Mouse (Mus musculus): ENCODE measurements at regions not wholly inside any gene's neighbourhood (a gene's known extent, or its start where the extent isn't known, plus 50 kb on each side); places are given as distances from the start of the nearest gene placed in this dataset.

GRCm38 (mm10) chr10:9569277-9569676 lies 105.7 kb downstream of the Samd5 start:
- no peak for DNase-seq (ENCODE audit: low spot score)

DNA sequence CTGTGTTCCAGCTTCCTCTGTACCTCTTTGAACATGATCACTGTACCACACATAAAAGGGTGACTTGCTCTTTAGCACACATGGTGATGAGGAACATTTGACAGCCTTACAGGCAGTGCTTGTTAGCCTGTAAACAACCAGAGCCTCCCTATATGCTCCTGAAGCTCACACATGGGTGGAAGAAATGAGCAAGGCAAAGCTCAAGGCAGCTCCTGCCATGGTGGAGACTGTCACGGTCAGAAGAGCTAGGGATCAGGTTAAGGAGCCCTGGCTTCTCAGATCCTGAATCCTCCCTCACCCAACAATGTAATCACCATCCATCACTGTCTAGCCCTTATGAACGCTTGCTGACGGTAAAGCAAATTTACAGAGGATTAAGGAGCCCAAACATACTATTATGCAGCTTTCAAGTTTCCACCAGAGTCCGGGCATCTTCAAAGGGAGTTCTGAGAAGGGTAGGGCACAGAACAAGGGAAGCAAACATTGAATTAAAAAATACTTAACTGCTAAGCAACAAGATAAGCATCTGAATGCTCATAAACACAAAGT lies 117.4 kb downstream of the Samd5 start:
- peak; percentile 63 for DNase-seq (ENCODE audit: low spot score)

- no peak for DNase-seq (ENCODE audit: low spot score)
Observed at GRCm38 (mm10) chr10:9557092-9557491, 117.9 kb downstream of the Samd5 start.

DNA sequence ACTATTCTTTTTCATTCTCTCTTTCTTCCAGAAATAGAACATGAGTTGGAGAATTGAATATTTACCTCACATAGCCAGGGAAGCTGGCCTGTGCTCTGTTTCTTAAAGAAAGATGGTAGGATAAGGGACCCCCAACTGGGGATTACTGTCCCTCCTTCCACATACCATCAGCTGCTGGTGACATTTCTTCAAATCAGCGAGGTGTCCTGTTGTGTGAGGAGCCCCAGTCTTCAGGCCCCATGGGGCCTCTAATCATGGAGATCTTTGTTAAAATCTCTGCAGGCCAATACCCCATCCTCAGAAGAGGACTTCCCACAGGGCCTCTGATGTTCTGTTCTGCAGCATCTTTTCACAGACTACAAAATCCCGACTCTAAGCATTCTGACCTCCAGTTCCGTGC lies 121.1 kb downstream of the Samd5 start:
- DNase-seq (ENCODE audit: low spot score) = no peak

- no peak for DNase-seq (ENCODE audit: low spot score)
Observed at GRCm38 (mm10) chr10:9549913-9550709, 124.9 kb downstream of the Samd5 start.

GRCm38 (mm10) chr10:9545807-9546206 lies 129.2 kb downstream of the Samd5 start:
- DNase-seq (ENCODE audit: low spot score) = no peak

DNA sequence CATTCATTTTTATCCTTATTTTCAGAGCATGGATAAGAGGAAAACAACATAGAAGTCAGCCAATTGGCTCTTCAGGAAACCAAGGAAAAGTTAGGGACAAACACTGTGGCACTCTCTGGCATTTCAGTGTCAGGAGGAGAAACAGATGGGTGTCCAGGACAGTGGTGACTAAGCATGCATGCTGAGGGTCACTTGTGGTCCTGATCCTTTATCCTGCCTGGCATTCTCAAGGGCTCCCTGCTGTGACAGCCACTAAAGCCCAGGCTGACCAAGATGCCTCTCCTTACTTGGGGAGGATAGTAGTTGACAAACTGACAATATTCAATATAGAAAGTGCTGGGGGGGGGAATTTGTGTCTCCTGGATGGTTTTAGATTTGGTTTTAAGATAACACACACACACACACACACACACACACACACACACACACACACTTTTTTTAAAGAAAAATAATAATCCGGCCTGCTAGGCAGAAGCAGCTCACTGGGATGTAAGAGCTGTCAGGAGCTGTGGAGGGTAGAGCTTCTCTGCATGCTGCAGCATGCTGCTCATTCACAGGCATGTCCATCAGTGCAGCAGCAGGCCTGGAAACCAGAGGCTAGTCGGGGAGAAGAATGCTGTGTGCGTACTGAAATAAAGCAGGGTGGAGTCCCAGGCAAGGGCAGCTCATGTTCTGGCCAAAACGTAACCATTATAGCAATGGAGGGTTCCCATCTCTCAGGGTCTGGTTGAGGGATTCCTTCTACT lies 130.8 kb downstream of the Samd5 start:
- no peak for DNase-seq (ENCODE audit: low spot score)

DNA sequence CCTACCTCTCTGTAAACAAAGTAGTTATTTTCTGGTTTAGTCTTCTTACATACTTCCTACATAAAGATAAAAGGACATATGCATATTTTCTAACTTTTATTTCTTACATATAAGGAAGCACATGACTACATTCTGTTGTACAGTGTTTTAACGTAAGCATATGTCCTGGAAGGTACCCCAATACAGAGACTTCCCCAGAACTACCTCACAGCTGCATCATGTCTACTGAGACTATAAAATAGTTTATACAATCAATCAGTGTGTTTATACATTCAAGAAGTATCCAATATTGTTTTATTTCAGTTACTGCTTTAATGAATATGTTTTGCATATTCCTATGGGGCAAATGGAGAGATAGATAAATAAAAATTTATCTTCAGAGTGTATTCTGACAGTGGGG lies 133.4 kb downstream of the Samd5 start:
- no peak for DNase-seq (ENCODE audit: low spot score)

DNA sequence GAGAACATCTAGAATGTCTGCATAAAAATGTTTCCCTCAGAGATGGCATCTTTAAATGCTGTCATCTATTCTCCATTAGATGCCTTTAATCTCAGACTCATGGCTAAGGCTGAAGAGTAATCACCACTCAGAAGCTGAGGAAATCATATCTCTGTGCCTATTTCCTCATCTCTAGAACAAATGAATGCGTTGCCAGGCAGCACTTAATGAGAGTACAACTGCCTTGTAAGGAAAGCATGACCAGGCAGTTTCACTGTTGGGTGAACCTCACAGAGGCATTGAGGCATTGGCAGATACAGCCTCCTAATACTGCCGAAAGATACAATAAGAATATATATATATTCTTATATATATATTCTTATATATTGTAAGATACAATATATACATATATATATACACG lies 137.3 kb downstream of the Samd5 start:
- peak; percentile 84 for DNase-seq (ENCODE audit: low spot score)

- peak; percentile 38 for DNase-seq (ENCODE audit: low spot score)
Observed at GRCm38 (mm10) chr10:9534552-9534951, 140.5 kb downstream of the Samd5 start.

DNA sequence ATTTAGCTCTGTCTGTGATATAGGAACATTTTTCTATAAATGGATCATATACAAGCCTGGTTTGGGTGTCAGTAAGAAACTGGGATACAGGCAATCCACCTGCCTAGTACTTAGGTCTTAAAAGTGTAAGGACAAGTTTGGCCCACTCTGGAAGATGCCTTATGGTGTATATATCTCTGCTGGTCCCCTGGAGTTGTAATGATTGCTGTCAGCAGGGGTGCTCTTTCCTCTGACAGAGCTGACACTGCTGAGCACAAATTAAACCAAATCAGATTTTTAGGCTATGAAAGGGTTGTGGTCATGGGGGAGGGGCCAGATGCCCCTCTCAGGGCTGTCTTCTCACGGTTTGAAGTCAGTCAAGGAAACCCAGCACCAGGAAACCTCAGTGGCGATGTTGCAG lies 141.7 kb downstream of the Samd5 start:
- DNase-seq (ENCODE audit: low spot score) = no peak

- no peak for DNase-seq (ENCODE audit: low spot score)
Observed at GRCm38 (mm10) chr10:9531931-9532330, 143.1 kb downstream of the Samd5 start.

DNA sequence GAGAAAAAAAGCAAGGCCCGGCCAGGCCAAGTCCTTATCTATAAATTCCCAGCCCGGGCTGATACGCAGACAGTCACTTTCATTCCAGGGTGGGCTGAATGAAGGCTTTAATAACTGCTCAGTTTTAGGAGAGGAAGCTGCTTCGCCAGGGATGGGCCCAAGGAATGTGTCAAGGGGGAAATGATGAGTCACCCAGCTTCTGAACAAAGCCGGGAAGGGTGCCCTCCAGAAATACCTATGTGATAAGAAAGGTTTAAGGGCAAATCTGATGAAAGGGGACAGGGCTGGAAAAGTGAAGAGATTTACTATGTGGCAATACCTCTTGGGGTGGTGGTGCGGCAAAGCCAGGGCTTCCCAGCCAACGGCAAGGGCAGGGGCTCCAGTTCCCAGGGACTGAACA lies 145.6 kb downstream of the Samd5 start:
- peak; percentile 38 for DNase-seq (ENCODE audit: low spot score)

DNA sequence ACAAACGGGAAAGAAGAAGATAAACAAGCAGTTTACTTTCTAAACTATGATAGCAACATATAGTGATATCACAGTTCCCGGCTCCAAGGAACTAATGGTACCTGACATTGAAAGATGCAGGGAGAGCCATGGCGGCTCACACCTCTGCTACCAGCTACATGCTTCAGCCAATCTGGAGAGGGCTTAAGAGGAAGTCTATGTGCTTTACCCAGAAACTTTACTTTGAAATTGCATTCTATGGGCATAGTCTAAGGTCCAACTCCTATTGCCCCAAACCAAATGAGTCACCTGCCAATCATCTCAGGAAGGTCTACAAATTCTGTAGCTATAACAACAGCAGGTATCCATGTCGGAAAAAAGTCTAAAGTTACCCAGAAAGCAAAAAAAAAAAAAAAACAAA lies 146.9 kb downstream of the Samd5 start:
- no peak for DNase-seq (ENCODE audit: low spot score)

GRCm38 (mm10) chr10:9509764-9510390 lies 165.1 kb downstream of the Samd5 start:
- no peak for DNase-seq (ENCODE audit: low spot score)

GRCm38 (mm10) chr10:9509092-9509671 lies 165.8 kb downstream of the Samd5 start:
- DNase-seq (ENCODE audit: low spot score) = no peak

DNA sequence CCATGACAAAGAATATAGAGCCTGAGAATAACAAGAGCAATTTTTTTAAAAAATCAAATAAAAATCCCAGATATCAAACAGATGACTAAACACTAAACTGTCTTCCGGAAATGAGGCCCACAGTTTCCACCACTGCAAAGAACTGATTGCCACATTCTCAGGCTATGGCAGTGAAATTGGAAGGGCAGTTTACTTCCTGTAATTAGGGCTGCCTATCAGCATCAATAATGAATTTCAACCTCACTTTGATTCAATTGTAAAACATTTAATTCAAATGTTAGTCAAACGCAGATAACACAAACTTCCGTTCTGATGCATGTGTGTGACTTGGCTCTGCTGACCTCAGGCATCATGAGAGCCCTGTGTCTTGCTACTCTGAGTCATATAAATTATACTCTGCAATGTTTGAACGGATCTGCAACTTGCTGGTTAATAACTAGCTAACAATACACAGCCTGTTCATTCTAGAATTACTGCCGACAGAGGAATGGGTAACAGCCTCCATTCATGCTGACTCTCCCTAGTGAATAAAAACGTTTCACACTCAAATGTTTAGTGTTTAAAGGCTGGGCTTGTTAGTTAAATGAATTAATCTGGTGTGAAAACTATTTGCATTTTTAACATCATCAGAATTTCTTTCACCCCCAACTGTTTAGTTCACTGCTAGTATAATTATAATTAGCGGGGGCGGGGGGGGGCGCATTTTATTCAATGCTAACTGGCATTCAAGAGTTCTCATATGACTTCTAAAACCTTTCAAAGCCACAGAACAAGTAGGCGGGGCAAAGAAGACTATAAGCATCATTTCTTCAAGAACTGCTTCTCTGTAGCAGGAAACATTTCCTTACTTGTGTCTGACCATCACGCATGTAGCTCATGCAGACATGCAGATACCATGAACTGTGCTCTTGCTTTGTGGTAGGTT lies 171.2 kb downstream of the Samd5 start:
- peak; percentile 87 for DNase-seq (ENCODE audit: low spot score)

DNA sequence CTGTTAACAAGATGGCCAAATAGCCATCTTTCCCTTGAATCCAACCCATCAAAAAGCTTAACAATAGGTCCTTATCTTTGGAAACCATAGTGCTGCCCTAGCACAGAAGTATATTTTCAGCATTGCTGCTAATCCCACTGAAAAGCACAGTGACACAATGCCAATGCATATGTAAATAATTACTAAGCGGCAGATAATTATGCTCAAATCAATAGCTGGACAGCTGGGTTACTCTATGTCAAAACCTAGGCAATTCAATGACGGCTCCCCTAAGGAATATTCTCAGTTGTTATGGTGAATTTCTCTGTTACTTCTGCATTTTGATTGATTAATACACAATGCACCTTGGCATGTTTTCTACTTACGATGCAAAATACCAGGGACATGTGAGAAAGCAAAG lies 176.5 kb downstream of the Samd5 start:
- DNase-seq (ENCODE audit: low spot score) = no peak

GRCm38 (mm10) chr10:9497021-9497420 lies 178.0 kb downstream of the Samd5 start:
- DNase-seq (ENCODE audit: low spot score) = peak; percentile 62

GRCm38 (mm10) chr10:9495143-9495651 lies 179.8 kb downstream of the Samd5 start:
- DNase-seq (ENCODE audit: low spot score) = peak; percentile 58

DNA sequence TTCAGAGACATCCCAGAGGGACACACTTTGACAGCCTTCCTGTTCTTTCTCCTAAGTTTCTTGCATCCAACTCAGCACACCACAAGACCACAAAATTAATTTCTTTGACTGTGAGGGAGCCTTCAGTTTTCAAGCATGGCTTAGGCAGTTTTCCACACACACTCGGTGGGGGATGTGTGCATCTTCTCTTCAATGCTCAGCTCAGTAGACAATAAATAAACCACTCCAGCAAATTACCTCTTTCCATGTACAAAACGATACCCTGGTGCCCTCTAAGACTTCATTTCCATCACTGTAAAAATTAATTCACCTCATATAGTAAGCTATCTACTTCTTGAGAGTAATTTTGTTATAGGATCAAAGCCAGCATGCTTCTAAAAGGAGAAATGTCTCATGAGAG lies 184.6 kb downstream of the Samd5 start:
- no peak for DNase-seq (ENCODE audit: low spot score)

Measured in MN1 (cell line).